Mouse (Mus musculus): ENCODE data around the gene Pofut1. TPM values are rescaled to one million over a fixed set of nuclear protein-coding genes. Genes with fewer than 3 reads are reported as not detected.

Gene Pofut1
- polyA plus RNA-seq, 1 experiment from 2014 or later = 2.8 TPM

DNA sequence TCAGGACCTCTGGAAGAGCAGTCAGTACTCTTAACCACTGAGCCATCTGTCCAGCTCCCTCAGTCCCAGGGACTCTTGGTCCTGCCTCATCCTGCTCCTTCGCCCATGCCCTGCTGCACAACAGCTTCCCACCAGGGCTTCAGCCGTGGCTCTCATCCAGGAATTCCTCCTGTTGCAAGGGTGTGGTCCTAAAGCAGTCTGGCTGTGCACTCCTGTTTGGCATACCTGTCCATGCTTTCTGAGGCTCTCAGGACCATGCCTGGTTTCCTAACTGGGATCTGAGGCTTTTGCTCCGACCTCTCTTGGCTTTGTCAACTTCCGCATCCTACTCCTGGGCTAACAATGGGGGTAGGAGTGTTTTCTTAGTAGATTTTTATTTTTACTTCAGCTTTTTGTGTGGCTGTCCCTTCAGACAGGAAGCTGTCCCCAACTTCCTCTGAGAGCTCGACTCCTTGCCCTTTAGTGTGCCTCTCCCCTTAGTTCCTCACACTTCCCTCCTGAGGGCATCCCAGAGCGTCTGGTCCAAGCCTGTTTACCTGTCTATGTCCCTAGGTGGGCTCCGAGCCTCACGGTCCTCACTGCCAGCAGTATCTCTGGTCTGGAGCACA lies 77.8 kb downstream of the Pofut1 start:
- DNase-seq (ENCODE audit: low spot score) = peak; percentile 76
- 54% methylated on average over 8 of the region's 8 CpGs for whole genome bisulfite sequencing
- Histone ChIP-seq H3K4me2 (replicated peaks; ENCODE audit: low read depth, low read length) (no peak overlapping the region), H3K27me3 (replicated peaks; ENCODE audit: insufficient read depth, low read length) (no peaks in the 10 kb centered on the region), H3K36me3 (ENCODE audit: insufficient read depth, low read length) (peaks cover 28% of the 10 kb centered on the region; the same call in 1 of the 2 replicates), H3K4me1 (ENCODE audit: insufficient read depth, low read depth, low read length) (no peaks in the 10 kb centered on the region; the same call in 1 of the 2 replicates), H3K9me3 (ENCODE audit: low read length) (no peaks in the 10 kb centered on the region), H3K4me3 (ENCODE audit: low read depth, low read length) (no peak overlapping the region), H3K27ac (ENCODE audit: low read length) (peak overlapping the region; percentile 54), H3K9ac (replicated peaks; ENCODE audit: low read depth) (0 out of 2 replicates have a peak overlapping the region, but pooled peaks have one; percentile 8)
- TF ChIP-seq EP300 (IDR thresholded peaks at IDR 0.05) = no peak
- TF ChIP-seq CTCF (IDR thresholded peaks at IDR 0.05) = 0 out of 2 replicates have a peak, but pooled peaks have one; percentile 0
- peak; percentile 90 for ATAC-seq

Other genes with a start within 250 kb of the Pofut1 start
- gene Pdrg1, start 226.1 kb upstream of the Pofut1 start, polyA plus RNA-seq (2015; fragmentation: Nextera tagmentation; extraction: Ambion mirVana) = 76.6 and 97.2 TPM in 2 replicates
- not detected in 2 replicates for gene Xkr7, start 209.7 kb upstream of the Pofut1 start, polyA plus RNA-seq (2015; fragmentation: Nextera tagmentation; extraction: Ambion mirVana)
- 10.7 and 11.1 TPM in 2 replicates for gene Ccm2l, start 175.6 kb upstream of the Pofut1 start, polyA plus RNA-seq (2015; fragmentation: Nextera tagmentation; extraction: Ambion mirVana)
- gene Hck, start 133.1 kb upstream of the Pofut1 start, polyA plus RNA-seq (2015; fragmentation: Nextera tagmentation; extraction: Ambion mirVana) = 37.1 and 59.4 TPM in 2 replicates
- gene Tm9sf4, start 80.2 kb upstream of the Pofut1 start, polyA plus RNA-seq (2015; fragmentation: Nextera tagmentation; extraction: Ambion mirVana) = 39.7 and 44.5 TPM in 2 replicates
- 4.7 and 5.5 TPM in 2 replicates for gene Tspyl3, start 16.1 kb upstream of the Pofut1 start, polyA plus RNA-seq (2015; fragmentation: Nextera tagmentation; extraction: Ambion mirVana)
- 6.8 and 7.1 TPM in 2 replicates for gene Plagl2, start 107 bp upstream of the Pofut1 start, polyA plus RNA-seq (2015; fragmentation: Nextera tagmentation; extraction: Ambion mirVana)
- 4.7 and 5.2 TPM in 2 replicates for gene Kif3b, start 49.9 kb downstream of the Pofut1 start, polyA plus RNA-seq (2015; fragmentation: Nextera tagmentation; extraction: Ambion mirVana)
- 10.3 and 12.1 TPM in 2 replicates for gene Asxl1, start 104.3 kb downstream of the Pofut1 start, polyA plus RNA-seq (2015; fragmentation: Nextera tagmentation; extraction: Ambion mirVana)

Data from lung, postnatal 0 days (tissue).